Mouse (Mus musculus) heart, embryonic 15.5 days (tissue): Measurements from ENCODE around the gene Fars2. TPM values are rescaled to one million over a fixed set of nuclear protein-coding genes. Genes with fewer than 3 reads are reported as not detected.

Source experiments
- ATAC-seq: fragments of 200-750 bp; cut with Nextera tagmentation; replicated peaks from 2 replicates; pipeline ENCODE4 v1.8.0; 2017; ENCODE audit warnings: low read depth, moderate TSS enrichment; ENCODE audit not compliant: insufficient number of reproducible peaks, insufficient read depth, low FRiP score
- H3K27ac ChIP-seq: fragments of 300-500 bp; sonication (generic); 2 replicates; pipeline ENCODE4 v1.5.1; 2015; ENCODE audit warnings: mild to moderate bottlenecking, inconsistent platforms
- H3K27me3 ChIP-seq: fragments of 300-500 bp; sonication (generic); 2 replicates; pipeline ENCODE4 v1.6.1; 2015; ENCODE audit warnings: inconsistent platforms
- H3K36me3 ChIP-seq: fragments of 300-500 bp; sonication (generic); 2 replicates; pipeline ENCODE4 v1.6.1; 2015; ENCODE audit warnings: mild to moderate bottlenecking, inconsistent platforms
- H3K4me1 ChIP-seq: fragments of 300-500 bp; sonication (generic); replicated peaks from 2 replicates; pipeline ENCODE4 v1.6.1; 2015; ENCODE audit warnings: inconsistent platforms
- H3K4me2 ChIP-seq: fragments of 300-500 bp; sonication (generic); 2 replicates; pipeline ENCODE4 v1.6.1; 2015; ENCODE audit warnings: inconsistent platforms, mild to moderate bottlenecking, moderate library complexity
- H3K4me3 ChIP-seq: fragments of 300-500 bp; sonication (generic); 2 replicates; pipeline ENCODE4 v1.5.1; 2015; ENCODE audit warnings: mild to moderate bottlenecking, inconsistent platforms
- H3K9ac ChIP-seq: fragments of 300-500 bp; sonication (generic); 2 replicates; pipeline ENCODE4 v1.6.1; 2015; ENCODE audit warnings: mild to moderate bottlenecking, inconsistent platforms
- H3K9me3 ChIP-seq: fragments of 300-500 bp; sonication (generic); replicated peaks from 2 replicates; pipeline ENCODE4 v1.6.1; 2016; ENCODE audit warnings: inconsistent platforms
- WGBS: fragments of 180-500 bp; shearing (Covaris S2); methylation state at CpG from one replicate; pipeline ENCODE4 v1.1.7; 2015; ENCODE audit warnings: mixed read lengths; 5-methylcytosine and 5-hydroxymethylcytosine counted together
- polyA plus RNA-seq: library from polyadenylated mRNA; unstranded; fragments of >200 nt; fragmentation: Nextera tagmentation; extraction: Ambion mirVana; gene quantifications from 2 replicates; pipeline ENCODE4 v1.2.1, GENCODE M21; 2015

Gene Fars2
- polyA plus RNA-seq, 1 experiment from 2014 or later = 57.1 TPM

GRCm38 (mm10) chr13:36469412-36470125 lies 352.4 kb downstream of the Fars2 start:
- no peaks in the 10 kb centered on the region for H3K27me3 ChIP-seq
- H3K9ac ChIP-seq = no peak overlapping the region
- H3K4me1 ChIP-seq = no peaks in the 10 kb centered on the region
- ATAC-seq = no peak
- H3K9me3 ChIP-seq = no peaks in the 10 kb centered on the region
- no peak overlapping the region for H3K4me3 ChIP-seq
- H3K36me3 ChIP-seq = no peaks in the 10 kb centered on the region
- no peak overlapping the region for H3K27ac ChIP-seq
- H3K4me2 ChIP-seq = no peak overlapping the region
- WGBS = 67% methylated on average over 2 of the region's 2 CpGs

GRCm38 (mm10) chr13:36477648-36478047 lies 360.4 kb downstream of the Fars2 start:
- H3K27me3 ChIP-seq = no peaks in the 10 kb centered on the region
- no peaks in the 10 kb centered on the region for H3K9me3 ChIP-seq
- ATAC-seq = no peak
- H3K36me3 ChIP-seq = no peaks in the 10 kb centered on the region
- no peak overlapping the region for H3K9ac ChIP-seq
- H3K4me1 ChIP-seq = 0 out of 2 replicates have a peak, but pooled peaks cover 2% of the 10 kb centered on the region
- H3K4me2 ChIP-seq = no peak overlapping the region
- WGBS = 38% methylated on average over 5 of the region's 5 CpGs
- no peak overlapping the region for H3K4me3 ChIP-seq
- H3K27ac ChIP-seq = no peak overlapping the region

DNA sequence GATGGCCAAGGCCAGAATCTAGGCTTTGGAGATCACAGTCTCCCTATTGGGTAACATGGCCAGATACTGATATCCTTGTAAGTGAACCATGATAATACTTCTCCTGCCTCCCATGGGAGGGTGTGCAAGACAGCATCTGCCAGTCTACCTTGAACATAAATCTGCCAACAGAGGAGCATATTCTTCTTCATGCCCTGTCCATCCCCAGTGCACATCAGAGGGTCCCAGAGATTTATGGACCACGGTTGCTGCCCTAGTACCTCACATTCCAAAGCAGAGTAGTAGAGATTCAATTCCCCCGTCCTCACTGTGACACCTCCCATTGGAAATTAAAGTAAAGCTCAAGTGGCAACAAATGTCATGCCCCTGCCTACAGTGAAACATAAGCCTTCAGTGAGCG lies 361.0 kb downstream of the Fars2 start:
- no peak overlapping the region for H3K27ac ChIP-seq
- no peak overlapping the region for H3K4me2 ChIP-seq
- H3K36me3 ChIP-seq = no peaks in the 10 kb centered on the region
- H3K4me3 ChIP-seq = no peak overlapping the region
- no peak overlapping the region for H3K9ac ChIP-seq
- no peaks in the 10 kb centered on the region for H3K27me3 ChIP-seq
- ATAC-seq = no peak
- 0 out of 2 replicates have a peak, but pooled peaks cover 2% of the 10 kb centered on the region for H3K4me1 ChIP-seq
- H3K9me3 ChIP-seq = no peaks in the 10 kb centered on the region
- 73% methylated on average over 3 of the region's 3 CpGs for WGBS

- Histone ChIP-seq H3K4me2 (no peak overlapping the region), H3K36me3 (no peaks in the 10 kb centered on the region), H3K27ac (no peak overlapping the region), H3K9me3 (no peaks in the 10 kb centered on the region), H3K4me3 (no peak overlapping the region), H3K4me1 (0 out of 2 replicates have a peak, but pooled peaks cover 2% of the 10 kb centered on the region), H3K9ac (no peak overlapping the region), H3K27me3 (no peaks in the 10 kb centered on the region)
- ATAC-seq = no peak
- WGBS = 75% methylated on average over 2 of the region's 2 CpGs
Measured at GRCm38 (mm10) chr13:36480101-36480500, 362.9 kb downstream of the Fars2 start.

DNA sequence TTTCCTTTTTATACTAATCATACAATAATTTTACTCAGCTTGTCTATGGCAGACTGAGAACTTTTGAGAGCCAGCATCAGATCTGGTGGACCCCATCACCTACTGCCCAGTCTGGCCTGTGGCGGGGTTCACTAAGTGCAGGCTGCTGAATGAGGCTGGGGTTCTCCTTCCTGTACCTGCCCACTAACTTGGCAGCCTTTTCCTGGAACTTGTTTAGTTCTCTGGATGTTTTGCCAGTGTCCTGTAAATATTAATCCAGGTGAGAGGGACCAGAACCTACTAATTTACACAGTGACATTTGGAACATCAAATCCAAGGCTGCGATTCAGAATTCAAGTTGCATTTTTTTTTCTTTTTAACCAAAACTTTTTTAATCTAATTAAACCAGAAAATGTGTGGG lies 367.2 kb downstream of the Fars2 start:
- Histone ChIP-seq H3K36me3 (no peaks in the 10 kb centered on the region), H3K27ac (no peak overlapping the region), H3K27me3 (no peaks in the 10 kb centered on the region), H3K4me3 (no peak overlapping the region), H3K9me3 (no peaks in the 10 kb centered on the region), H3K4me2 (no peak overlapping the region), H3K9ac (no peak overlapping the region), H3K4me1 (0 out of 2 replicates have a peak, but pooled peaks cover 3% of the 10 kb centered on the region)
- WGBS = 93% methylated on average over 2 of the region's 2 CpGs
- ATAC-seq = no peak

DNA sequence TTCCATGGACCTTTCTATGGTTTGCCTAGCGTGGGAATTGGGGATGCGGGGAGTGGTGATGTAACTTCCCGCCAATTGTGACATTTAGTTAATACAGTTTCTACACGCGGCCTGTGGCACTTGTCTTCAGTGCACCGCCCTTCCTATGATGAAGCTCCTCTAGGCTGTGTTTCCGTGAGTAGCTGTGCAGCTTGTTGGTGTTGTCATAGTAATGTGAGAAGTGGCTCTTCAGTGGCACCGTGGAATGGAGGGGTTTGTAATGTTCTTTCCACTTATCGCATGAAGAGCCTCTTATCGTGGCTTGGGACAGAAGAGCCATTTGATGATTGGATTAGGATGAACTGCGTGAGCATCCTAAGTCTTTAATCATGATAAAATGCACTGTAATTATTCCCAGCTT lies 369.5 kb downstream of the Fars2 start:
- H3K36me3 ChIP-seq = no peaks in the 10 kb centered on the region
- no peak overlapping the region for H3K4me3 ChIP-seq
- H3K27ac ChIP-seq = no peak overlapping the region
- H3K9ac ChIP-seq = no peak overlapping the region
- 85% methylated on average over 11 of the region's 11 CpGs for WGBS
- H3K9me3 ChIP-seq = no peaks in the 10 kb centered on the region
- no peak for ATAC-seq
- H3K27me3 ChIP-seq = no peaks in the 10 kb centered on the region
- peaks cover 6% of the 10 kb centered on the region; the same call in 1 of the 2 replicates for H3K4me1 ChIP-seq
- H3K4me2 ChIP-seq = no peak overlapping the region

GRCm38 (mm10) chr13:36489365-36489764 lies 372.2 kb downstream of the Fars2 start:
- ATAC-seq = no peak
- H3K4me3 ChIP-seq = no peak overlapping the region
- H3K27me3 ChIP-seq = no peaks in the 10 kb centered on the region
- H3K36me3 ChIP-seq = no peaks in the 10 kb centered on the region
- H3K27ac ChIP-seq = no peak overlapping the region
- WGBS = 59% methylated on average over 2 of the region's 2 CpGs
- no peaks in the 10 kb centered on the region for H3K9me3 ChIP-seq
- no peak overlapping the region for H3K4me2 ChIP-seq
- peaks cover 6% of the 10 kb centered on the region; the same call in 1 of the 2 replicates for H3K4me1 ChIP-seq
- no peak overlapping the region for H3K9ac ChIP-seq

DNA sequence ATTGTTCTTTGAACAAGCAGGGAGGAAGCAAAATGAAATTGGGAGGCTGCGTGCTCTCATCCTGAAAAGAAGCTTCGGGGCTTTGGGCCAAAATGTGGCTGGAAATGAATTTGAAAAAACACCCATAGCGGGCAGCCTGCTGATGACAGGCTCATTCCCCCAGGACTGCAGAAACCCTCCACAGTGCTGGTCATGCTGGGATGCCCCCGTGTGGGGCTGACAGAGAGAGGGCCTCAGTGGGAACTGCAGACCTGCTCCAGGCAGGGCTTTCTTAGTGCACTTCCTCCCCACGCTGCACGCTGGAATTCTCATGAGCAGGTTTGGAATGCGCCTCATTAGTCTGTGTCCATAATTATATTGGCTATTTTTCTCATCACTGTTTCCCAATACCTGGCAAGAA lies 373.4 kb downstream of the Fars2 start:
- no peak overlapping the region for H3K4me2 ChIP-seq
- 47% methylated on average over 7 of the region's 7 CpGs for WGBS
- H3K4me3 ChIP-seq = no peak overlapping the region
- H3K4me1 ChIP-seq = peaks cover 6% of the 10 kb centered on the region; the same call in 1 of the 2 replicates
- H3K9me3 ChIP-seq = no peaks in the 10 kb centered on the region
- H3K27me3 ChIP-seq = no peaks in the 10 kb centered on the region
- no peaks in the 10 kb centered on the region for H3K36me3 ChIP-seq
- no peak overlapping the region for H3K9ac ChIP-seq
- no peak overlapping the region for H3K27ac ChIP-seq
- no peak for ATAC-seq

DNA sequence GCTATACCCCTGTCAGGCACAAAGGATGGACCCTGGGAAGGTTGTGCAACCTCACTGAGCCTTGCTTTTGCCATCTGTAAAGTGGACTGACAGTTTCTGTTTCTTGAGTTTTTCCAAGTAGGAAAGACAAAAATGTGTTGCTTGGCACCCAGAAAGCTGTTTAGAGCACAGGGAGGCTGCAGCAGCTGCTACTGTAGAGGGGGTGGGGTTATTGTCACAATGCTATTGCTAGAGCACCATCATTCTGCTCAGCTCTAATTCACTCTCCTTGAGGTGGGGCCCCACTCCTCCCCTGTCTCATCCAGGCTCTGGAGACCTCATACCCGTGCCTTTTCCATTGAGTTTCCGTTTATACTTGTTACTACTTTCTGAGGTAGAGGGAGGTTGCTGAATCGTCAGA lies 375.2 kb downstream of the Fars2 start:
- H3K4me1 ChIP-seq = peaks cover 6% of the 10 kb centered on the region; the same call in 1 of the 2 replicates
- H3K27me3 ChIP-seq = no peaks in the 10 kb centered on the region
- H3K9me3 ChIP-seq = no peaks in the 10 kb centered on the region
- WGBS = 78% methylated on average over 3 of the region's 3 CpGs
- H3K4me3 ChIP-seq = no peak overlapping the region
- H3K27ac ChIP-seq = no peak overlapping the region
- no peak overlapping the region for H3K4me2 ChIP-seq
- no peak overlapping the region for H3K9ac ChIP-seq
- no peaks in the 10 kb centered on the region for H3K36me3 ChIP-seq
- no peak for ATAC-seq

GRCm38 (mm10) chr13:36493294-36493693 lies 376.1 kb downstream of the Fars2 start:
- Histone ChIP-seq H3K4me2 (no peak overlapping the region), H3K9ac (no peak overlapping the region), H3K27ac (no peak overlapping the region), H3K9me3 (no peaks in the 10 kb centered on the region), H3K4me1 (peaks cover 6% of the 10 kb centered on the region; the same call in 1 of the 2 replicates), H3K36me3 (no peaks in the 10 kb centered on the region), H3K4me3 (no peak overlapping the region), H3K27me3 (no peaks in the 10 kb centered on the region)
- 55% methylated on average over 2 of the region's 2 CpGs for WGBS
- no peak for ATAC-seq

GRCm38 (mm10) chr13:36493762-36494161 lies 376.6 kb downstream of the Fars2 start:
- Histone ChIP-seq H3K27me3 (no peaks in the 10 kb centered on the region), H3K9ac (no peak overlapping the region), H3K4me1 (peaks cover 6% of the 10 kb centered on the region; the same call in 1 of the 2 replicates), H3K9me3 (no peaks in the 10 kb centered on the region), H3K4me2 (no peak overlapping the region), H3K27ac (no peak overlapping the region), H3K4me3 (no peak overlapping the region), H3K36me3 (no peaks in the 10 kb centered on the region)
- no peak for ATAC-seq
- WGBS = 82% methylated on average over 7 of the region's 7 CpGs

GRCm38 (mm10) chr13:36495980-36496379 lies 378.8 kb downstream of the Fars2 start:
- Histone ChIP-seq H3K9ac (no peak overlapping the region), H3K4me1 (no peaks in the 10 kb centered on the region), H3K36me3 (no peaks in the 10 kb centered on the region), H3K27ac (no peak overlapping the region), H3K4me2 (no peak overlapping the region), H3K4me3 (no peak overlapping the region), H3K27me3 (no peaks in the 10 kb centered on the region), H3K9me3 (no peaks in the 10 kb centered on the region)
- 88% methylated on average over 2 of the region's 2 CpGs for WGBS
- no peak for ATAC-seq
